Mouse (Mus musculus): ENCODE measurements around the gene Ispd. TPM values are rescaled to one million over a fixed set of nuclear protein-coding genes. Genes with fewer than 3 reads are reported as not detected.
"Not testable (repeated sequence)": the region's sequence is repeated elsewhere in the genome, so short reads cannot be mapped to it uniquely, and the experiment has no call there.

Gene Ispd
- polyA plus RNA-seq (2015; fragmentation: Nextera tagmentation; extraction: Ambion mirVana), result 13.6 and 13.9 TPM in 2 replicates

GRCm38 (mm10) chr12:36381441-36382340 is at the start of gene Ispd, which contains the start of gene D630036H23Rik:
Ispd (plus strand) TSS chr12:36381450.
D630036H23Rik (minus strand) TSS chr12:36382181.
- H3K9ac ChIP-seq (ENCODE audit: low read depth, low read length), result peak within 1 kb of the TSS; percentile 89
- H3K4me3 ChIP-seq (ENCODE audit: low read length), result peak within 1 kb of the TSS; percentile 51
- H3K36me3 ChIP-seq (ENCODE audit: control insufficient read depth, insufficient read depth, low read length), result no peaks in the 10 kb centered on the region
- H3K27ac ChIP-seq (ENCODE audit: low read depth, low read length), result peak within 1 kb of the TSS; percentile 96
- H3K4me2 ChIP-seq (ENCODE audit: low read length), result peak within 1 kb of the TSS; percentile 71
- H3K27me3 ChIP-seq (replicated peaks; ENCODE audit: control insufficient read depth, insufficient read depth, low read length), result no peaks in the 10 kb centered on the region
- H3K9me3 ChIP-seq (ENCODE audit: control insufficient read depth, low read length), result no peaks in the 10 kb centered on the region
- WGBS, result under 1% methylated on average over 64 of the region's 64 CpGs
- peaks cover 3% of the 10 kb centered on the region; the same call in 1 of the 2 replicates for H3K4me1 ChIP-seq (ENCODE audit: control insufficient read depth, insufficient read depth, low read depth, low read length)
- peak; percentile 96 for ATAC-seq

DNA sequence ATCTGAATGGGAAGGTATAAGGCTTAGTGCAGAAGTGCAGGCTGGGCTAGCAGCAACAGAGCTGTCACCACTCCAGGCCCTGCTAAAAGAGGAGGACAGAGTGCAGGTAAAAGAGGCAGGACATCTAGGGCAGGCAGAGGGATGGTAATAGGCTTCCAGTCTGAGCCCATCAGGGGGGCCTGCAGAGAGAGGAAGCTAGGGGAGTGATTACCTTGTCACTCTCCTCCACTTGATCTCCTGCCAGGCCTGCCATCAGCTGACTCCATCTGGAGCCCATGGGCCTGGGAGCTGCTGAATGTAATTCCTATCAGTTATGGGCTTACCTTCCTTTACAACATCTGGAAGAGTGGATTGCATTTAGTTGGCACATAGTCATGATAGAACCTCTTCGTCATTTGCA is 48.6 kb upstream of the Ispd start:
- H3K9ac ChIP-seq (ENCODE audit: low read depth, low read length), result no peak overlapping the region
- H3K4me1 ChIP-seq (ENCODE audit: control insufficient read depth, insufficient read depth, low read depth, low read length), result no peaks in the 10 kb centered on the region
- no peaks in the 10 kb centered on the region for H3K36me3 ChIP-seq (ENCODE audit: control insufficient read depth, insufficient read depth, low read length)
- no peak overlapping the region for H3K4me3 ChIP-seq (ENCODE audit: low read length)
- no peak for ATAC-seq
- H3K4me2 ChIP-seq (ENCODE audit: low read length), result no peak overlapping the region
- no peaks in the 10 kb centered on the region for H3K9me3 ChIP-seq (ENCODE audit: control insufficient read depth, low read length)
- H3K27ac ChIP-seq (ENCODE audit: low read depth, low read length), result no peak overlapping the region
- H3K27me3 ChIP-seq (replicated peaks; ENCODE audit: control insufficient read depth, insufficient read depth, low read length), result no peaks in the 10 kb centered on the region
- WGBS, result 73% methylated on average over 1 of the region's 1 CpGs

GRCm38 (mm10) chr12:36333837-36334281 is 47.4 kb upstream of the Ispd start:
- no peak overlapping the region for H3K4me3 ChIP-seq (ENCODE audit: low read length)
- ATAC-seq, result no peak
- H3K36me3 ChIP-seq (ENCODE audit: control insufficient read depth, insufficient read depth, low read length), result no peaks in the 10 kb centered on the region
- WGBS, result 71% methylated on average over 9 of the region's 9 CpGs
- no peak overlapping the region for H3K9ac ChIP-seq (ENCODE audit: low read depth, low read length)
- no peak overlapping the region for H3K27ac ChIP-seq (ENCODE audit: low read depth, low read length)
- H3K27me3 ChIP-seq (replicated peaks; ENCODE audit: control insufficient read depth, insufficient read depth, low read length), result no peaks in the 10 kb centered on the region
- H3K4me2 ChIP-seq (ENCODE audit: low read length), result no peak overlapping the region
- no peaks in the 10 kb centered on the region for H3K4me1 ChIP-seq (ENCODE audit: control insufficient read depth, insufficient read depth, low read depth, low read length)
- no peaks in the 10 kb centered on the region for H3K9me3 ChIP-seq (ENCODE audit: control insufficient read depth, low read length)

GRCm38 (mm10) chr12:36344131-36344530 is 37.1 kb upstream of the Ispd start:
- H3K4me2 ChIP-seq (ENCODE audit: low read length), result no peak overlapping the region
- no peak for ATAC-seq
- no peaks in the 10 kb centered on the region for H3K9me3 ChIP-seq (ENCODE audit: control insufficient read depth, low read length)
- no peaks in the 10 kb centered on the region for H3K4me1 ChIP-seq (ENCODE audit: control insufficient read depth, insufficient read depth, low read depth, low read length)
- H3K27me3 ChIP-seq (replicated peaks; ENCODE audit: control insufficient read depth, insufficient read depth, low read length), result no peaks in the 10 kb centered on the region
- H3K36me3 ChIP-seq (ENCODE audit: control insufficient read depth, insufficient read depth, low read length), result no peaks in the 10 kb centered on the region
- 56% methylated on average over 4 of the region's 4 CpGs for WGBS
- no peak overlapping the region for H3K9ac ChIP-seq (ENCODE audit: low read depth, low read length)
- no peak overlapping the region for H3K27ac ChIP-seq (ENCODE audit: low read depth, low read length)
- no peak overlapping the region for H3K4me3 ChIP-seq (ENCODE audit: low read length)

GRCm38 (mm10) chr12:36360064-36360463 is 21.2 kb upstream of the Ispd start:
- H3K4me2 ChIP-seq (ENCODE audit: low read length), result no peak overlapping the region
- no peaks in the 10 kb centered on the region for H3K9me3 ChIP-seq (ENCODE audit: control insufficient read depth, low read length)
- no peak overlapping the region for H3K27ac ChIP-seq (ENCODE audit: low read depth, low read length)
- H3K9ac ChIP-seq (ENCODE audit: low read depth, low read length), result no peak overlapping the region
- ATAC-seq, result no peak
- no peak overlapping the region for H3K4me3 ChIP-seq (ENCODE audit: low read length)
- no peaks in the 10 kb centered on the region for H3K4me1 ChIP-seq (ENCODE audit: control insufficient read depth, insufficient read depth, low read depth, low read length)
- H3K27me3 ChIP-seq (replicated peaks; ENCODE audit: control insufficient read depth, insufficient read depth, low read length), result no peaks in the 10 kb centered on the region
- no peaks in the 10 kb centered on the region for H3K36me3 ChIP-seq (ENCODE audit: control insufficient read depth, insufficient read depth, low read length)
- WGBS, result 91% methylated on average over 3 of the region's 3 CpGs

- 92% methylated on average over 5 of the region's 5 CpGs for WGBS
Observed at GRCm38 (mm10) chr12:36360693-36361092, 20.6 kb upstream of the Ispd start.

DNA sequence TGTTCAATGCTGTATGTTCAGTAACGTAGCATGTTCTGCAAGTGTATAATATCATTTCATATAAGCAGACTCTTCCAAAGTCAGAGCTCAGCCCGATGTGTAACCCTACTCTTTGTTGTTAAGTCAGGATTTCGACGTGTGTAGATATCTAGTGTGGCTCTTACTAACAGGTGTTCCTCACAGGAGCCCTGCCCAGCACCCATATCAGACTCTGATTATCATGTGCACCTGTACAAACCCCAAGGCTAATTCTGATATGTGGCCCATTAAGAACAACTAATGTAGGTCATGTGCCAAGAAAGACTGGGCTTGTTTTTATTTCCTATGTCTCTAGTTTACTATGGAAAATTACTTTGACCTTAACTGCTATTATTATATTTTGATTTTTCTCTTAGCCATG is 17.2 kb upstream of the Ispd start:
- H3K27me3 ChIP-seq (replicated peaks; ENCODE audit: control insufficient read depth, insufficient read depth, low read length), result no peaks in the 10 kb centered on the region
- H3K36me3 ChIP-seq (ENCODE audit: control insufficient read depth, insufficient read depth, low read length), result no peaks in the 10 kb centered on the region
- WGBS, result 88% methylated on average over 4 of the region's 4 CpGs
- no peak overlapping the region for H3K9ac ChIP-seq (ENCODE audit: low read depth, low read length)
- no peak overlapping the region for H3K4me3 ChIP-seq (ENCODE audit: low read length)
- H3K4me2 ChIP-seq (ENCODE audit: low read length), result no peak overlapping the region
- H3K9me3 ChIP-seq (ENCODE audit: control insufficient read depth, low read length), result no peaks in the 10 kb centered on the region
- no peak overlapping the region for H3K27ac ChIP-seq (ENCODE audit: low read depth, low read length)
- no peaks in the 10 kb centered on the region for H3K4me1 ChIP-seq (ENCODE audit: control insufficient read depth, insufficient read depth, low read depth, low read length)
- ATAC-seq, result no peak

More at GRCm38 (mm10) chr12:36360693-36361092, 20.6 kb upstream of the Ispd start:
- ATAC-seq, result no peak
- no peaks in the 10 kb centered on the region for H3K9me3 ChIP-seq (ENCODE audit: control insufficient read depth, low read length)
- no peaks in the 10 kb centered on the region for H3K27me3 ChIP-seq (replicated peaks; ENCODE audit: control insufficient read depth, insufficient read depth, low read length)
- H3K36me3 ChIP-seq (ENCODE audit: control insufficient read depth, insufficient read depth, low read length), result no peaks in the 10 kb centered on the region
- H3K27ac ChIP-seq (ENCODE audit: low read depth, low read length), result no peak overlapping the region
- H3K4me2 ChIP-seq (ENCODE audit: low read length), result no peak overlapping the region
- H3K4me1 ChIP-seq (ENCODE audit: control insufficient read depth, insufficient read depth, low read depth, low read length), result no peaks in the 10 kb centered on the region
- no peak overlapping the region for H3K4me3 ChIP-seq (ENCODE audit: low read length)
- H3K9ac ChIP-seq (ENCODE audit: low read depth, low read length), result no peak overlapping the region

DNA sequence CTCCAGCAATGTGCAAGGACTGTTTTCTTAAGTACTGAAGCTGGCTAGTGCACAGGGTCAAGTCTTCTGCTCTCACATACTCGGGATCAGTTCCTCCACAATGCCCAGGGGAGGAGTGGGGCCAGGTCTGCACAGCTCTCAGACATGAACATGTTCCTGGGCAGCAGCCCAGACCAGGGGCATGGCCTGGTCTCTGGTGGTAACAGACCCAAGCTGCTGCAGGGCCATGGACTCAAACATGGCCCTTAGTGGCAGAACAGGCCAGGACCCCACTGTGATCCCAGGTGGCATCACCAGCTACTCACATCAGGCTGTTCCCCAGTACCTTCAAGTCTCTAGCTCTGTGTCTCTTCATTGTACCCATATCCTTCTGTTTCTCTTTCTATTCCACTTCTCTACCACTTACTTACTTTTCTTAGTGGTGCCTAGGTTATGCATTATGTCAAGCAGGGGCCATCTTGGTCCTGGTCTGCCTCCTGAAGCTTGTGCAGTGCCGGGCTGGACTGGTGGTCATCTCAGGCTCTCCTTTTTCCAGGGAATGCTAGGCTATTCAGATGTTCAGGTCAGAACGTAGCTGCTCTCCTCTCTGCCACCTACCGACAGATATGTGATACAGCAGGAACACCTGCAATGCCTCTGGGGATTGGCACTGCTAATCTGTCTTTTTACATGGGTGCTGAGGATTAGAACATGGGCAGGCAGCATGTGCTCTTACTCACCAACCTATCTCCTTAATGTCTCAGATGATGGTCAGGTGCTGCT is 7.8 kb upstream of the Ispd start:
- Histone ChIP-seq H3K27me3 (replicated peaks; ENCODE audit: control insufficient read depth, insufficient read depth, low read length) (no peaks in the 10 kb centered on the region), H3K27ac (ENCODE audit: low read depth, low read length) (no peak overlapping the region), H3K9me3 (ENCODE audit: control insufficient read depth, low read length) (no peaks in the 10 kb centered on the region), H3K4me3 (ENCODE audit: low read length) (no peak overlapping the region), H3K4me2 (ENCODE audit: low read length) (no peak overlapping the region), H3K4me1 (ENCODE audit: control insufficient read depth, insufficient read depth, low read depth, low read length) (no peaks in the 10 kb centered on the region), H3K36me3 (ENCODE audit: control insufficient read depth, insufficient read depth, low read length) (no peaks in the 10 kb centered on the region), H3K9ac (ENCODE audit: low read depth, low read length) (no peak overlapping the region)
- no peak for ATAC-seq
- 56% methylated on average over 4 of the region's 4 CpGs for WGBS

- H3K4me2 ChIP-seq (ENCODE audit: low read length); H3K9me3 ChIP-seq (ENCODE audit: control insufficient read depth, low read length); H3K27me3 ChIP-seq (replicated peaks; ENCODE audit: control insufficient read depth, insufficient read depth, low read length); H3K4me3 ChIP-seq (ENCODE audit: low read length); ATAC-seq; H3K27ac ChIP-seq (ENCODE audit: low read depth, low read length); H3K36me3 ChIP-seq (ENCODE audit: control insufficient read depth, insufficient read depth, low read length); H3K9ac ChIP-seq (ENCODE audit: low read depth, low read length); H3K4me1 ChIP-seq (ENCODE audit: control insufficient read depth, insufficient read depth, low read depth, low read length): not testable (repeated sequence)
- WGBS, result 83% methylated on average over 3 of the region's 4 CpGs
Observed at GRCm38 (mm10) chr12:36376391-36376790, 4.9 kb upstream of the Ispd start.
